Mouse (Mus musculus) layer of hippocampus, adult 18-20 months (tissue): ENCODE data around the gene Dcun1d3. TPM values are rescaled to one million over a fixed set of nuclear protein-coding genes. Genes with fewer than 3 reads are reported as not detected.

ENCODE experiments used
- DNase-seq, 2 experiments: peaks; one replicate each; pipeline ENCODE4 v3.0.0; 2022; ENCODE audit warnings: low spot score in 2 of 2
- total RNA-seq, 2 experiments: library from RNA; stranded (reverse); gene quantifications; 2 replicates each; pipeline ENCODE4 v1.2.3; 2021

Dcun1d3 gene
- total RNA-seq, 2 experiments from 2014 or later, result 24.8 to 28.7 TPM

DNA sequence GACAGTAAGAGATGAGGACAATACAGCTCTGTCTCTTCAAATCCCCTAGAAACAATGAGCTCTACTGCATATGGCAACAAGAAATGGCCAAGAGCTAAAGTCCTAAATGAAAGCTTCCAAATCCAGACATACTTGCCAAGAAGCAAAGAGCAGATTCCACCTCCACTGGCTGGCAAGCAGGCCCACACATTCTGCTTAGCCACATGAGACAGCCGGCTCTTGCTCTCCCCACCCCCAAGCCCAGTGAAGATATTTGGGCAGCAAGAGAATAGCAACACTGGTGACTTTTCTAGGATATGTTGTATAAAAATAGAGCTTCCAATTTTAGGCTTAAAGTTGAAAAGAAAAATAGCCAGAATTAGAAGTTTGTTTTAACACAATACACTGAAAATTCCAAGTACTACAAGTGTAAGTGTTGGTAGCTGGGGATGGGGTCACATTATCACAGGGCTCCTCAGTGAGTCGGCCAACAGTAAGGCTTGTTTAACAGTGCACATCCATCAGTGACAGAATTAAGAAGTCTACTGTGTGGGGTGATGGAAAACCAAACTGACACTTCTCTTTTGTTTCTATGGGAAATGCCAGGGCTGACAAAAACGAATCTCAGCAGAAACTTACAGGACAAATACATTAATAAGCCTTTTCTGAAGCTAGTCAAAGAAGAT is 20.2 kb downstream of the Dcun1d3 start:
- peak; percentile 29 to 60 for DNase-seq

DNA sequence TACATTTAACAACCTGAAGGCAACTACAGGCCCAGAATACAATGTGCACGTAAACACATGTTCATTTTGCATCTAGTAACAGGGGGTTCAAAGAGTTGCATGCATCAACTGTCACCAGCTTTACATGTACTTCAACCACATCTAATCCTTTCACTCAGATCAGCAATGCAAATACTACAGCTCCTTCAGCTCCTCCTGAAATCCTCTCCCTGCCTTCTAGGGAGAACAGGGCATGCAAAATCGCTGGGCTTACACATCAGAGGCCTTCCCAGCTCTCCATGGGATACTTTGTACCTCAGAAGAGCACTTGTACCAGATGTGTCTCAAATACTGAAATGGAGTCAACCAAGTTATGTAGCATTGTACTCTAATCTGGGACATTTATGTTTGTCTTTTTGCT is 23.0 kb downstream of the Dcun1d3 start:
- no peak for DNase-seq

DNA sequence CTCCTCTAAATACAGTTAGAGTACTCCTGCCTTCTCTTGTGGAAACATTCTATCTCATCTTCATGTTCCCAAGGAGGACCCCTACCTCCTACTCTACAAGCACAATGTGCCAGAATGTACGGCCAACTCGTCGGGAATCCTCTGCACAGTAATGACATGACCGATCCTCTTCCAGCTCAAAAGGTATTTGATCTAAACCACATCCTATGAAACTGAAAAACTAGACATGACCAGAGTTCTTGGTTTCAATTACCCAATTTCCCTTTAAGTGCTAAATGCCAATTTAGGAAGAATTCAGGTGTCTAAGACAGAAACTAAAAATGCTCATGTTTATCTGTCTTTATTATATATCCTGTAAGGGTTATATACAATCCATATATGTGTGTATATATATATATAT is 23.9 kb downstream of the Dcun1d3 start:
- no peak for DNase-seq

DNA sequence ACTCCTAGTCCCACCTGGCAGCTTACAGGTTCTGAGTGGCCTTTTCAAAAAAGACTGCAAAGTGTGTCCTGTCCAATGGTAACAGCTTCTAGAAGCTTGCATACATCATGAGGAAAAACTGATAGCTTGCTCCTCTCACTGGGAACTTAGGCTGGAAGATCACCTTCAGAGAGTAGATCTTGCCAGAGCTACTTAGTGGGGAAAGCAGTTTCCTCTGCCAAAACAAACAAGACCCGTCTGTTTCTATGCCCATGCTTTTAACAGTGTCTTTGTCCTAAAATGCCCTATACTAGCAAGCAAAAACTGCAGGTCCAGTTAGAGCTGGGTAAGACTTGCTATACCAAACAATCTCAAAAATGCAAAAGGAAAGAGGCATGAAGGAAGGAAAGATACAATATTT is 30.0 kb downstream of the Dcun1d3 start:
- no peak for DNase-seq

DNA sequence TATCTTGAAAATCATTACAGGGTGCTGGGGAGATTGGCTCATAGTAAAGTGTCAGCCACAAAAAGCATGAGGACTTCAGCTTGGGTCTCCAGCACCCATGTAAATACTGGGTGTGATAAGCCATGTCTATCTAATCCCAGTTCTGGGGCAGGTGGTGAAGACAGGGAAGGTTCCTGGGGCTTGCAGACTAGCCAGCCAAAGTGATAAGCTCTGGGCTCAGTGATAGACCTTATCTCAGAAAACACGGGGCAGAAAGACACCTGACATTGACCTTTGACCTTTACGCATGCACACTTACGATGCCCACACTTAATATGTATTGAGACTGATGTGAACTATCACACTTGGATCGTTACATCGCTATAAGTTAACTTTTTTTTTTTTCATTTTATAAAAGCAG is 31.6 kb downstream of the Dcun1d3 start:
- no peak for DNase-seq

DNA sequence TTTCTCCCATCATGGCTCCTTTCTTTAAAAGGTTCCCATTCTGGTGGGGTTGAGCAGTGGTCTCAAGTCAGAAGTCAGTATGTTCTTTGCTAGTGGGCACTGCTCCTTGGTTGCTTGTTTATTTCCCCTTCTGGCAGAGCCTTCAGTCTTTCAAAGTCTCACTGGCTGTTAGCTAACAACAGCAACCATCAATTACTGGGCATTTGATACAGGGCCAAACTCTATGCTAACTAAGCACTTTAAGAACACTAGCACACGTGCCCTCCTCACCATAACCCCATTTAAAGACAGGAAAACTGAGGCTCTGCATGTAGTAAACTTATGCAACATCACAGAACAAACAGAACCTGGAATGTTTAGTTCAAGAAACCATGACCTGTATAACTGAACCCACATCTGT is 33.9 kb downstream of the Dcun1d3 start:
- no peak for DNase-seq

DNA sequence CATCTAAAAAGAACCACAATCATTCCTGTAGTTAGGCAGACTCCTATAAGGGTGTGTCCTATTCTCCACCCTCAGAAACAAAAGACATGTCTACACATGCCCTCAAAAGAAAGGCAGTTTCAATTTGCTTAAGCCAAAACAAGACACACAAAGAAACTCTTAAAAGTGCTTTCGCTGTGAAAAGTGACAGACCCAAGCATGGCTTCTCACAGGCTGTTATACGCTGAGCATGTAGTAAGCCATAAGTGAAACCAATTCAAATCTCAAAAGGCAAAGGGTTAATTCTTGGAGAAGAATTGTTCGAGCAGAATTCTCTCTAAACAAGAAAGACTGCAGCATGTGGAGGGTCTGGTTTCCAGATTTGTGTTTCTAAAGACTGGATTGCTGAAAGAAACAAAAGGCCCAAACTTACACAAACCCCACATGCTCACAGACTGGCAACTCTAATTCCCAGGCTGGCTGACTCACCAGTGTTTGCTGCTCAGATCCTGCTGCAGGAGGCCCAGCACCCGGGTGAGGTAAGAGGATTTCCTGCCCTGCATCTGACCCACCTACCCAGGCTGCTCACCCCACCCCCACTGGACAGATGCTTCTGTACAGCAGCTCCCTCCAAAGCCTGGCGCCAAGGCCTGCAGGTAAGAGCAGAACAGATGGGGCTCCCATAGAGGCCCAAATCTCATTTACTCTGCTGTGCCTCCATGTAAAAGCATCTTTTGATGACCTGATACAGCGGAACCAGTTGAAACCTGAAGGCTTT is 34.6 kb downstream of the Dcun1d3 start:
- peak; percentile 17 to 46 for DNase-seq

DNA sequence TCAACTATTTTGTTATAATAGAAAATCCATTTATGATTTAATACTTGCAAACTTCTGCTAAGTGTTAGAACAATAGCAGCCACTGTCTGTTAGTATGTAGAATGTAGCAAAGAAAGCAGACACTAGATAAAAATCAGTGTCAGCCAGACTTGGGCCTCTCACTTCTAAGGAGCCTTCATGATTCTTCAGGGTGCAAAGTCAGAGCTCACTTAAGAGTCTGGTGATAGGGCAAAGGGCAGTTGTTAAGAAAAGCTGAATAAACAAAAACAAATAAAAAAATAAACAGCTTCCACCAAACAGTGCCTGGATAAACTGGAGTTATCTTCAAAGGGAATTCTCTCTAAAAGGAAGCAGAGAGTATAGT is 35.1 kb downstream of the Dcun1d3 start:
- DNase-seq, result no peak

DNA sequence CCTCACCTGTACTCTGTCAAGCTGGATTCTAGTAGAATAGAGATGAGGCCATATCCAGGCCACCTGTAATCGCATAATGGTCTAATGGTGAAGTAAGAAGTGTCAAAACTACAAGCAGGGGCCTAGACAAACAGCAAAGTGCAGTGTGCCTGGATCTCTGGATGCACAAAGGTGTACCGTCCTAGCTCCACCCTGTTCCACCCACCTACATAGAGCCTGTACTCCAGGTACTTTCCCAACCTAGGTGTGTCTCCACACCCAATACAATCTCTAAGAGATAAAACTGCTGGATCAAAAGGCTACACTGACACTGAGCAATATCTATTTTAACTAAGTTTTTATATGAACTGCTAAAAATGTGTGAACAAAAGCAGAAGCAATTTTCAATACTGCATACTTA is 35.5 kb downstream of the Dcun1d3 start:
- DNase-seq, result no peak

DNA sequence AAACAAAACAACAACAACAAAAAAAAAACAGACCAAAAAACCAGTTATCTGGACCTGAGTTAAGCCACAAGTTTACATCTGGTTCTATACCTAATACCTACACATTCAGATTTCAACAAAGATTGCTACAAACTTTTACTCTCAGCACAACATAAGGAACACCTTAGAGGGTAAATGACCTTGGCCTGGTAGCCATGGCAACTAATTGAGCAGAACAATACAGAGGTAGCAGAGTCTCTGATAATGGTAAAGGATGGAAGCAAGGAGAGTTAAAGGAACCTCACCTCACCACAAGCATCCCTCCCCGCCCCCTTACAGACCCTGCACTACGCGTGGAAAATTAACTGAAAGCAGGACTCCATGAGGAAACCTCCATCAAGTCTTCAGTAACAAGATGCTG is 36.0 kb downstream of the Dcun1d3 start:
- no peak for DNase-seq

DNA sequence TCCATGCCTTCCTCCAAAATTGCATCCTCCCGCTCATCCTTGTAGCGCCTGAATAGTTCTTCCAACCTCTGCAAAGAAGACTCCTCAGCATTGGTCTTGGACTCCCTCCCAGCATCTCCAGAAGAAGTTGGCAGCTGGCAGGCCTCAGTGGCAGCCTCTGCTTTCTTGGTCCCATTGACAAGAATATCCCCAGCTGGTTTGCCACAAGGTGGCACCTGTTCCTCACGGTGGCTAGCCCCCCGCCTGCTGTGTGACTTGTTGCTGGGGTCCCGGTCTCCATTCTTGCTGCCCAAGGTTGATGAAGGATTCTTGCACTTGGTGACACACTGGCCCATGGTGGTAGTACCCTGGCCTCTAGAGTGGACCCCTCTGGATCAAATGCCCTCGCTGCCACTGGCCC is 36.6 kb downstream of the Dcun1d3 start:
- DNase-seq, result no peak

DNA sequence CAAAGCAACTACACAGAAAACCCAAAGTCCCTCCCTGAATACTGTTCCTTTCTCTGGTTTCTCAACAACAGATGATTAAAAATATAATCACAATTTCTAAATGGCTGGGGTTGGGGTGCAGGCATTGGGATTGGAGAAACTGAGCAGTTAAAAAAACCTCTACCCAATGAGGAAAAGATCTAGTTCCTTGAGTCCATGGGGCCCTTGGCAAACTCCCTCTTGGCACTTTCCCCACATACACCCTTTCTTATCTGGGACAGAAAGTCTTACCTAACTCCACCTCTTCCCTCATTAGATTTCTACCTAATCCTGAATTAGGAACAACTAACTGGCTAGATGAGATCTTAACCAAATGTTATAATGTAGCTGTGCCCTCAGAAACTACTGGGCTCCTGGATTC is 41.1 kb downstream of the Dcun1d3 start:
- DNase-seq, result no peak

DNA sequence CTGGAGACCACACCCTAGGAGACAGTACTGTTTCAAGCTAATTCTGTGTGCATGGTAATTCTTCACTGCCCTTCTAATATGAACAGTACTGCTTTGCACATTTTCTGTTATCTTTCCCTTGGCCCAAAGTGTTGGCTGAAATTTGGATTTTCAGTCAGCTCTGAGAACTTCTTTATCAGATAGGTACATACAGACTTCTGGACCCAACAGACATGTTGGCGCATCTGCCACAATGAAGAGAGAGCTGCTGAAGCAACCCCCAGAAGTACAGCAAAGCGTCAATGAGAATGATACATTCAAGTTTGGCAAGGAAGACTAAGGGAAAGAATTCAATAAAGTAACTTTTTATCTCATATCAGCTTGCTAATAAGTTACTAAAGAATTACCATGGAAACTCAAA is 41.7 kb downstream of the Dcun1d3 start:
- no peak for DNase-seq

DNA sequence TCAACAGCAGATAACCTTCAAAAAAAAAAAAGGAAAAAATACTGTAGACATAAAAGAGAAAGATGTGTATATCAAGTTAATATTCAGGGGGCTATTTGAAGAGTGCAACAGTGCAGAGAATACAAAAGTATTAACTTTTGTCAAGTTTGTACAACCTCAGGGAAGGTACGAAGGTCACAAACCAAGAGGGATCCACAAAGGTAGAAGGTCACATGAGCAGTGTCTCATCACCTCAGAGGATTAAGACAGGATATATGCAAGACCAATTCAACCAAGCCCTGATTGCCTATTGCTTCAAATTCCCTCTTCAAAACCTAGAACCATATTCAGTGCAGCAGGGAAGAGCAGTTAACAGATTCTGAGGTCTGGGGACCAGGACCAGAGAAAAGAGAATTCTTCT is 42.9 kb downstream of the Dcun1d3 start:
- DNase-seq, result no peak

DNA sequence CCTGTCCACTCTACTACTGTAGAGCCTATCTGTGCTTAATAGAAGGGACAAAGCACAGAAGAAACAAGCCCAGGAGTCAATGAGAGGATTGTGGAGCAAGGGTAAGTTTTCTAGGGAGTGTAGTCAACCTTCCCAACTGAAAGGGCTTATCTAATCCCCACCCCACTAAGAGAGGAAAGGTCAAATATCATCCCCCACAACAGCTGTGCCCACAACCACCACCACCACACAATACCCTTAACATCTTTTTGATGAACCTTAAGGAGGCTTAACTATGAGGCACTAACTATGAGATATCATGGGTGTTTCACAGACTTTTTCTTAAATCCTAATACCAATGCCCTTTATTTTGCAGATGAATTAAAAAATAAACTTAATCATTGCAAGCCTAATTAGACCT is 43.6 kb downstream of the Dcun1d3 start:
- no peak for DNase-seq

DNA sequence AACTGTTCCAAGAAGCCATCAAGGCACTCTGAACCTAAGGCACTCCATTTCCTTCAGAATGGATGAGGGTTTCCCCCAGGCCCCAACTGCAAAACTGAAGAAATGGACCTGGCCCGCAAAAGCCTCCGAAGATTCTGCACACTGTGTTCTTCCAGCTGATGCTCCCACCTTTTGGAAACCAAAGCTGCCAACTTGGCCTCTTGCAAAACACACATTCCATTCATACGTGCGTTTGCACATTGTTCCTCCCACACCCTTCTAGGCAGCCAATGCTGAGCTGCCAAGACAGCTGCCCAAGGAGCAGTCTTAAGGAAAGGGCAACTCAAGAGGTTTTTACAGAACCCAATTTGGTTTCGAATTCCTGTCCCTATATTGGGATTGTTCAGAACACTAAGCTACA is 45.4 kb downstream of the Dcun1d3 start:
- DNase-seq, result no peak

DNA sequence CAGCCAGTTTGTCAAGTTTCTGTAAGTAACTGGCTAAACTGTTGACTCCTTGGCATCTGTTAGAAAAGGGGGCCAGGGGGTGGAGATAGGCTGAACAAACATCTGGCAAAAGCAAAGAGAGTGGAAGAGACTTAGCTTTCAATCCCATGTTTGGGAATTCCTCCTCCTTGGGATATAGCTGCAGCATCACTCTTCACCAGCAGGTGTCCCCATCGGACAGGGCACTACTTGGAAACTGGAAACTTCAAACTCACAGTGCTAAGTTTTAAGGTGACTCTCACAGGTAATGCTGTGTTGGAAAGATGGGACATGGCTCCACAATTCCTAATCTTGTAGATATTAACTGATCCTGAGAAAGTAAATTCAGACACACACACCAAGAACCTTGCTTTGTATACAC is 47.0 kb downstream of the Dcun1d3 start:
- peak; percentile 17 to 79 for DNase-seq

DNA sequence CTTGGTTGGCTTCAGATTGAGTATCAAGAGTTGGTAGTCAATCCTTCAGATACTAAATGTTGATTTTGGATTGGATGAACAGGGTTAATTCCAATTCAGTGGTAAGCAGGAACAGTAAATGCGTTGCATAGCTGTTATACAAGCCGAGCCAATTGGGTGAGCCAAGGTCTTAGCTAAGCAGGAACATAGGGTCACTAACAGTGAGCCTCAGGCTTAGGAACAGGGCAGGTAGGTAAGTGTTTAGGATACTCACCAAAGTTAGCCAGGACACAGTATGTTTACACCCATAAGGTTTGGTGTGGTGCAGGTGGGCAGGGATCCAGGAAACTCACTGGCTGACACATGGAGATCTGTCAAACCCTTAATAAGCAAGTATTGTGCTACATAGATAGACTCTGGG is 48.7 kb downstream of the Dcun1d3 start:
- no peak for DNase-seq

DNA sequence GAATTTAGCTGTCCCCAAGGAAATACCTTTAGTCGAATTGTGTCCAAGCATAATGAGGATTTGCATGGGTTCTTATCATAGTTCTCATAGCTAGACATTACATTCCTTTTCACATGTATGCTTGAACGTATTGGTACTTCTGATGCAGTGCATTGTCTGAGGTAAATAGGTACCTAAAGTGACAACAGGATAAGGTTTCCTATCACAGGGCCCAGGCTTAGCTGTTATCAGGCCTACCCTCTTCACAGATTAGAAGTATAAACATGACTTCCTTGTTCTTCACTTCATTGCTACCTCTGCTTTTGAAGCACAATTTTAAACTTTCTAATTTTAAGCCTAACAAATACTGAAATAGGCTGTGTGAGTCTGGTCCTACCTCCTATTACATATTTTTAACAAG is 50.6 kb downstream of the Dcun1d3 start:
- no peak for DNase-seq

DNA sequence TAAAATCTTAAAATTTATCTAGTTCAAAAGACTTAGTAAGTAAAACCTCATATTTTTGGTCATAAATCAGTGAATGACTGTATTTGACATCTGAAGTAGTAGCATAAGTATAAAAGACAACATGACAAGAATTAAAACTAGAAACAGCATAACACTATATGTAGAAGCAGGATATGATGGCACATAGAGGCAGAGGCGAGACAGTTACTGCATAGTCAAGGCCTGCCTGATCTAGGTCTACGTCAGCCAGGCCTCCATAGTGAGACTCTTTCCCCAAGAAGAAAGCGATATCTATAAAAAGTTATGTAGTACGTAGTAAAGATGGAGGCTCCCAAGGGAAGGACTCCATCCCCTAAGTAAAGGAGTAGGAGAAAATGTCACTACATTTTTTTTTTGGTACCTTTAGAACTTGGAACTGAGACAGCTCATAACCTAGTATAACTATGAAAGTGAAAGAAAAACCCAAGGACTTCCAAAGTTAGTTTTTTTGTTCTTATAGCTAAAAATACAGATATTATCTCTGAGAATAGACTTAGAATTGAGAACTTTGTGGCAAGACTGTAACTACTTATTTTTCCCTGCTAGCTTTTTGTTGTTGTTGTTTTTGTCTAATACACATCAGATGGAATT is 54.2 kb downstream of the Dcun1d3 start:
- no peak for DNase-seq

DNA sequence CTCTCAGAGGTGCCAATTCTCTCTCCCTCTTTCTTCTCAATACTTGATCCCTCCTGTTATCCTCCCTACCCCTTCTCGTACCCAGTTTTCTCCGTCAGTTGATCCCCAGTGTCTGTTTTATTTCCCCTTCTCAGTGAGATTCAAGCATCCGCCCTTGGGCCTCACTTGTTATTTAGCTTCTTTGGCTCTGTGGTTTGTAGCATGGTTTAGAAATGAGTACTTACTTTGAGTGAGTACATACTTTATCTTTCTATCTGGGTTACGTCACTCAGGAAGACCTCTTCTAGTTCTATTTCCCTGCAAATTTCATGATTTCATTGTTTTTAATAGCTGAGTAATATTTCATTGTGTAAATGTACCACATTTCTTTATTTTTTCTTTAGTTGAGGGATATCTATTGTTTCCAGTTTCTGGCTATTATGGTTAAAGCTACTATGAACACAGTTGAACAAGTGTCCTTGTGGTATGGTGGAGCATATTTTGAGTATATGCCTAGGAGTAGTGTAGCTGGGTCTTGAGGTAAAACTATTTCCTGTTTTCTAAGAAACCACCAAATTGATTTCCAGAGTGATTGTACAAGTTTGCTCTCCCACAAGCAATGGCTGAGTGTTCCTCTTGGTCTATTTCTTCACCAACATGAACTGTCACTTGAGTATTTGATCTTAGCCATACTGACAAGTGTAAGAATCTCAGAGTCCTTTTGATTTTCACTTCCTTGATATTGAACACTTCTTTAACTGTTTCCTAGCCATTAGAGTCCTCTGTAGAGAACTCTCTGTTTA is 59.9 kb downstream of the Dcun1d3 start:
- no peak for DNase-seq

DNA sequence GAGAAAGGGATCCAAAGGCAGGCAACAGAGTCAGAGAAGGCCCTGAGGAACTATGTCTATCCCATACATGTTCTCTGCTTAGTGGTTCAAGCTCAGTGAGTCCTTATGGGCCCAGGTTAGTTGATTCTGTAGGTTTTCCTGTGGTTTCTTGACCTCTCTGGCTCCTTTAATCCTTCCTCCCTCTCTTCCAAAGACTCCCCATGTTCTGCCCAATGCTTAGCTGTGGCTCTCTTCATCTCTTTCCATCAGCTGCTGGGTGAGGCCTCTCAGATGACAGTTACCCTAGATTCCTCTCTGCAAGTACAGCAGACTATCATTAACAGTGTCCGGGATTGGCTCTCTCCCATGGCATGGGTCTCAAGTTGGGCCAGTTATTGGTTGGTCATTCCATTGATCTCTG is 60.7 kb downstream of the Dcun1d3 start:
- no peak for DNase-seq
